Mouse (Mus musculus): ENCODE measurements around the gene Rap2a.
A peak's percentile ranks its signal among the peaks of the same experiment; 100 is the strongest.

The Rap2a gene

GRCm38 (mm10) chr14:120477982-120478568 lies at the start of gene Rap2a:
TSS of gene Rap2a (plus strand) at chr14:120478444.
- ATAC-seq (ENCODE audit: low TSS enrichment) = peak; percentile 68

- ATAC-seq (ENCODE audit: low TSS enrichment) = peak; percentile 87
These were observed 49.7 kb upstream of the Rap2a start for GRCm38 (mm10) chr14:120428497-120428896.

DNA sequence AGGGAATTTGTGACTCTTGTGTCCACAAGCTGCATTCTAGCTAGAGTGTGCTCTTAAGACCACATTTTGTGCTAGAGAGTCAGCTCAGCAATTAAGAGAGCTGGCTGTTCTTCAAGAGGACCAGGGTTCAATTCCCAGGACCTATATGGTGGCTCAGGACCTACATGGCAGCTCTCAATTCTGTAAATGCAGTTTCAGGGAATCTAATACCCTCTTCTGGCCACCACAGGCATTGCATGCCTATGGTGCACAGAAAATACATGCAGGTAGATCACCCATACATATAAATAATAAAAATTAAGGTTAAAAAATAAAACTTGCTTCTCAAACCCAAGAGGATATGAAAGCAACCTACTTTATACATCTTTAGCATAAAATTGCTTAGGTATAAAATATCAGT lies 45.5 kb upstream of the Rap2a start:
- no peak for ATAC-seq (ENCODE audit: low TSS enrichment)

DNA sequence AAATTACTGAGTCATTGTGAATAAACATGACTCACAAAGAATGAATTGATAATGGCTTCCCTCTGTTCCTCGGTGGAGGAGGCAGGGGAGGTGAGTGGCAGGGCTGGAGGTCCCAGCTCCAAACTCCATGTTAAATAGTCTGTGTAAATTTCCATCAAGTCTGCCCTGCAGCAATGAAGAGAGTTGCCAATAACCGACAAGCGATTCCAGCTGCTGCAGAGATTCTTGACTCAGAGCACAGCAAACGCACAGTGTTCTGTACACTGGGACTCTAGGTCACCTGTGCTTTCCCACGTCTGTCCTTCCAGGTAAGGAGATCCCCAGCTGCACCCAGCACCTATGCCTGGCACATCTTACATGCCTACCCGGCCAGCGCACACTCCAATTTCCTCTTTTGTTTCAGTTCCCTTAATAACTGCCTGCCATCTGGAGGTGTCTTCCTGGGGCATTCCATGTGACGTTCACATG lies 44.3 kb upstream of the Rap2a start:
- ATAC-seq (ENCODE audit: low TSS enrichment) = peak; percentile 53

DNA sequence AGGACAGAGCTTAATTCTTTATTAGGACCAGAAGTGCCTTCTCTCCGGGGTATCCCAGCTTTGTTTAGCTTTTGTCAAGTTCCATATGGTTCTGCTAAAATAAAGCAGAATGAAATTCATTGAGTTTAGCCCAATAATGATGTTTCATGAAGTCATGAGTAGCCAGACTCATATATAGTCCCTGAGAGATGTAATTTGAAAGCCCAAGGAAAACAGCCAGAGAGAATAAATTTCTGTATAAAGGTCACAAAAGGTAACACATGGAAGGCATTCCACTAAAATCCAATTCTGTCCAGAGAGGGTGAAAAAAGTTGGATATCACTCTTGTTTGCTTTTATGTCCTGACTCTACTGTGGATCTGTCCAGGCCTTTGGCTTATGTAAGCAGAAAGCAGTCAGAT lies 43.4 kb upstream of the Rap2a start:
- no peak for ATAC-seq (ENCODE audit: low TSS enrichment)

DNA sequence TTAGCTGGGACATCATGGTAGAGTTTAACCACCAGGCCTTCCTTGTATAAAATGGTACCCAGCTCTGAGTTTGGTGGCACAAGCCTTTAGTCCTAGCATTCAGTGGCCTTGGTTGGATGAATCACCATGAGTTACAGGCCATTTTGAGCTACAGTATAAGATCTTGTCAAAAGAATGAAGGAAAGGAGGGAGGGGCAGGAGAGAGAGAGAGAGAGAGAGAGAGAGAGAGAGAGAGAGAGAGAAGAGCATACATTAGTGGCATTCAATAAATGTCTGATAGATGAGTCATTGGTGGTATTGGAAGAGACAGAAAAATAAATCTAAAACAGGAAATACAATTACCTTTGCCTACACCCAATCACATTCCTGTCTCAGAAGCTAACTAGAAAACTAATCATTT lies 37.5 kb upstream of the Rap2a start:
- no peak for ATAC-seq (ENCODE audit: low TSS enrichment)

DNA sequence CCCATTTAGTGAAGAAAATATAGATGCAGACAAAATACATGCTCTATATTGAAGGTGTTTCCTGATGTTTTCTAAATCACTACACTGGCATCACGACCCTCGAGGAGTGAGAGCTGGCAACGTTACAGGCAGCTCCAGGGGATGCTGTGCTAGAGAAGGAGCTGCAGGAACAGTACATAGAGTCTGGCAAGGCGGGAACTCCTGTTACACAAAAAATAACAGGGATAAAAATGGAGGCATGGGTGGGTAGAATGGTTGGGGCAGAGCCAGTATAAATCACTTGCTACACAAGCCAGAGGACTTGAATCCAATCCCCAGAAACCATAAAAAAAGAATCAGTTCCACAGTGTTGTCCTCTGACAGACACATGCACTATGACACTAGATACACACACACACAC lies 37.0 kb upstream of the Rap2a start:
- peak; percentile 70 for ATAC-seq (ENCODE audit: low TSS enrichment)

DNA sequence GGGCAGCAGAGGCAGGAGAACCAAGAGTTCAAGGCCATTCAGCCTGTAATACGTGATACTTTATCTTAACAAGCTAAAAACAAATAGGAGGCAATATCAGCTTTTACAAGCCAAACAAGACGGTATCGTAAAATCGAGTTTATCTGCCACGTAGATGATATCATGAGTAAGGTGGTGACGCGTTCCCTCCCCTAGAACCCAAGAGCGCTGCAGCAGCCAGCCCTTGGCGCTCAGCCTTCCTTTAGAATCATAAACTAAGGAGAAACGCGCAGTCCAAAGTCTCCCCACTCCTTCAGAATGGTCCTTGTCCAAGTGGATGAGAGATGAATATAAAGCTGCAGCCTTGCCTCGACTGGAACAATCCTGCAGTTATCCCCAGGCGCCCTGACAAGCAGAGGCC lies 36.4 kb upstream of the Rap2a start:
- ATAC-seq (ENCODE audit: low TSS enrichment) = peak; percentile 35

- no peak for ATAC-seq (ENCODE audit: low TSS enrichment)
These were observed 24.0 kb upstream of the Rap2a start for GRCm38 (mm10) chr14:120454221-120454620.

DNA sequence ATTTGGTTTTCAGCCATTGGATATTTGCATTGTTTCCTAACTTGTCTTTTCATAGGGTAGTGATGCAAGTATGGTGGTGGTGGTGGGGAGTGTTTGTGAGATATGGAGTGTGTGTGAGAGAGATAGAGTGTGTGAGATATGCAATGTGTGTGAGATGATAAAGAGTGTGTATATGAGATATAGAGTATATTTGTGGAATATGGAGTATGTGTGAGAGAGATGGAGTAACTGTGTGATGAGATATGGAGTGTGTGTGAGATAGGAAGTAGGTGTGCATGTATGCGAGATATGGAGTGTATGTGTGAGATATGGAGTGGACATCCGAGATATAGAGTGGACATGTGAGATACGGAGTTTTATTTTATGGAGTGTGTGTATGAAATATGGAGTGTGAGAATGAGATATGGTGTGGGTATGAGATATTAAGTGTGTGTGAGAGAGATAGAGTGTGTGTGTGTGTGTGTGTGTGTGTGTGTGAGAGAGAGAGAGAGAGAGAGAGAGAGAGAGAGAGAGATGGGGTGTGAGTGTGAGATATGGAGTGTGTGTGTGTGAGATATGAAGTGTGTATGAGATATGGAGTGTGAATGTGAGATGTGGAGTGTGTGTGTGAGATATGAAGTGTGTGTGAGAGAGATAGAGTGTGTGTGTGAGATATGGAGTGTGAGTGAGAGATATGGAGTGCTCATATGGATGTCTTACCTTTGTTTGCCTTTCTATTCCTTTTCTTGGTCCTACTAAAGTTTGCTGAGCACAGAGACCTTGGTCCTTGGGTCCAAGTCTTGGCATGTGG lies 14.1 kb upstream of the Rap2a start:
- no peak for ATAC-seq (ENCODE audit: low TSS enrichment)

DNA sequence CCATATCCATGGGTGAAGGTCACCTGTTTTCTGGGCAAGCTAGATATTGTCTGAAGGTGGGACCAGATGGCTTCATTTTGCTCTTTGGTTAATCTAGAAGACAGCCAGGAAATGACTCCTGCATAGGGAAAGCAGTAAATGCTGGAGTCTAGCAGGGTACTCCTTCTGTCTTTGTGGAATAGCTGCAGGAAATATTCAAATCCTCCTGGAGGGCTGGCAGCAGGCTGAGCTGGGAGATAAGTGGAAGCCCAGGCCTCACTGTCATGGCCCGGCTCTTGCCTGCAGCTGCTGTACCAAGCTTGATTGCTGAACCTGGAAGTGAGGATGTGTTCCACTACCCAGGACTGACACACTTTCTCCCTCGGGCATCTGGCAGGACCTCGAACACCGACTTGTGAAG lies 11.4 kb upstream of the Rap2a start:
- no peak for ATAC-seq (ENCODE audit: low TSS enrichment)

GRCm38 (mm10) chr14:120469126-120469790 lies 9.0 kb upstream of the Rap2a start:
- ATAC-seq (ENCODE audit: low TSS enrichment) = no peak

- ATAC-seq (ENCODE audit: low TSS enrichment) = no peak
These were observed 2.0 kb upstream of the Rap2a start for GRCm38 (mm10) chr14:120476186-120476697.

DNA sequence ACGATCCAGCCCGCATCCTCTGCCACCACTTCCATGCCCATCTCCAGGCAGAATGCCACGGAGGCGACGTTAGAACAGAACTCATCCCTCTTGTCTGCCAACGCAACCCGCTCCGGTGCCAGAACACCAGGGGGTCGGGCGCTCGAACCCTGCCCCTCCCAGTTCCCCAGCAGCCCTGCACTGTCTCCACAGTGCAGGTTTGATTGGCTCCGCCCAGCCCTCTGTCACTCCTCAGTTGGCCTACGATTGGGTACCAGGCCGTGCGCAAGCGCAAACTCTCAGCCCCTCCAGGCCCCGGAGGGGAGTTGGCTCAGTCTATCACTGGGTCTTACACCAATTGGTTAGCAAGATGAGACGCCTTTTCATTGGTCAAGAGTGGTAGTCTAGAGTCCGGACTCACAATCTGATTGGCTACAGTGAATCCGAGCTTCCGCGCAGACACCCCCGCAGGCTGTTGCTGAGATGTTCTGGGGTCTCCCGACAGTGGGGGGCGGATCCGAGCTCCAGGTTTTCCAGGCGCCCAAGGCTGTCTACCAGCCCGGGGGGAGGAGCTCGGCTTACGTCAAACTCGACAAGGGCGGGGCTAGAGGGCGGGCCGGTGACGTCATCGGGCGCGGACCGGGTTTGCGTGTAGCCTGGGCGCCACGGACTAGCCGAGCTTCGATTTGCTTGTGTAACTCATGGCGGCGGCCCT lies 809 bp upstream of the Rap2a start:
- ATAC-seq (ENCODE audit: low TSS enrichment) = peak; percentile 76

DNA sequence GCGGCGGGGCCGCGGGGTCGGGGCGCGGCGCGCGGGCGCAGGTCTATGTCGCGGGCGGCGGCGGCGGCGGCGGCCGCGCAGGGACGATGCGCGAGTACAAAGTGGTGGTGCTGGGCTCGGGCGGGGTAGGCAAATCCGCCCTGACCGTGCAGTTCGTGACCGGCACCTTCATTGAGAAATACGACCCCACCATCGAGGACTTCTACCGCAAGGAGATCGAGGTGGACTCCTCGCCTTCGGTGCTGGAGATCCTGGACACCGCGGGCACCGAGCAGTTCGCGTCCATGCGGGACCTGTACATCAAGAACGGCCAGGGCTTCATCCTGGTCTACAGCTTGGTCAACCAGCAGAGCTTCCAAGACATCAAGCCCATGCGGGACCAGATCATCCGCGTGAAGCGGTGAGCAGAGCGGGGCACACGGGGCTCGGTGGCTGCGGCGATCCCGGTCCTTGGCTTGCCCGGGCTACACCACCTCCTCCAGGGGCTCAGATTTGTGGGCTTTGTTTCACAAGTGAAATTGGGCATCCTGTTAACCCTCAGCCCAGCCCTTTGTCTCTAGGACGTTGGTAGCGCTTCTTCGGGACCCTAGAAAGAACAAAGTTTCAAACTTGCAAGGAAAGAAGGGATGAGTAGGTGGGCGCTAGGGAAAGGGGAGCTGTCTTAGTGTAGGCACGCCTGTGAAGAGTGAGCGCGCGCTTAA lies 547 bp downstream of the Rap2a start:
- ATAC-seq (ENCODE audit: low TSS enrichment) = no peak

DNA sequence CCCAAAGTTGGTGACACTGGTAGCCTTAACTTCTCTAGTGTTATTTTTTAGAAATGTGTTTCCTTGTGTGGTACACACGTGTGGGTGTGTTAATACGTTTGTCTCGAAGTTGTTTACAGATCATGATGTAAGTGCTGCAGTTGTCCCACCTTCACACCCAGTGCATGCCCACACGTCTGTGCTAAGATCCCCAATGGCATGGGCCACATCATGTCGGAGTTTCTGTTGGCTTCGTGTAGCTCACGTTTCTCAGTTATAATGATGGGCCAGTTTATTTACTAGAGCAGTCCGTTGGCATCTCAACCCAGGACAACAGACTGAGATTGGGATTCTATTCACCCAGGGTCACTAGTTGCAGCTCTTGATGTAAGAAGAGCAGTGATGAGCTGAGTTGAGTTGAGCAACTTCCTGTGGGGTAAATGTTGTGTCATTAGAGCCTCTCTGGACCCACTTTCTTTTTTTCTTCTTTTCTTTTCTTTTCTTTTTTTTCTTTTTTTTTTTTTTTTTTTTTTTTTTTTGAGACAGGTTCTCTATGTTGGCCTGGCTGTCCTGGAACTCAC lies 2.2 kb downstream of the Rap2a start:
- ATAC-seq (ENCODE audit: low TSS enrichment) = no peak

- no peak for ATAC-seq (ENCODE audit: low TSS enrichment)
These were observed 2.7 kb downstream of the Rap2a start for GRCm38 (mm10) chr14:120480927-120481326.

DNA sequence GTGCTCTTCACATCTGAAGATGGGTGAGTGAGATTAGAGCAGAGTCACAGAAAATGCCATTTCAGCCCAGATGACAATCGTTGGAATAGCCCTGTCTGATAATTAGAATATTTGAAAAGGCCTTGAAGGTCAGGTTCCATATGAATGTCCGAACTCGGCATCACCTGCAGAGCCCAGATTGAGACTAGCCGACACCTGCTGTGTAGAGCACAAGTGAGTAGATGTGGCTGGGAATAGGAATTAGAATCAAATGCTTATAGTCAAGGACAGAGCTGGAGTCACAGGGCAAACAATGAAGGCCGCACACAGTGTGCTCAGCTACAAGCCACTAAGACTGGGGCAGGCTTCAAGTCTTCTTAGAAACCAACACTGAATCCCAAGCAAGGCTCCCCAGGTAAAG lies 6.3 kb downstream of the Rap2a start:
- ATAC-seq (ENCODE audit: low TSS enrichment) = no peak

DNA sequence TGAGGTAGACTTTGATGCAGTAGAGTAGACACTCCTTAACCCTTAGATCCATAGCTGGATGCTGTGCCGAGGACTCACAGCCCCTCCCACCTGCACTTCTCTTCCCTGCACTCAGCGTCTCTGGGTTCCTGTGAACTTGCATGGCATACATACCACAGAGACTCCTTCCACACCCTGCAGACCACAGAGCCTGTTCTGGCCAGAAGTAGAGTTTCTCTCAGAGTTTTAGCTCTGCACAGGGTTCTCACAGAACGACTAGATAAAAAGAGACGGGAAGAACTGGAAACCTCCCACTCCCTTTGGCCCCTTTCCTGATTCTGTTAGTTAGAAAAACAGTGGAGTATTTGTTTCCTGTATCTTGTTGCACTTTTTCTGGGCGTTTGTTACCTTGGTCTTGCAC lies 18.0 kb downstream of the Rap2a start:
- peak; percentile 35 for ATAC-seq (ENCODE audit: low TSS enrichment)

DNA sequence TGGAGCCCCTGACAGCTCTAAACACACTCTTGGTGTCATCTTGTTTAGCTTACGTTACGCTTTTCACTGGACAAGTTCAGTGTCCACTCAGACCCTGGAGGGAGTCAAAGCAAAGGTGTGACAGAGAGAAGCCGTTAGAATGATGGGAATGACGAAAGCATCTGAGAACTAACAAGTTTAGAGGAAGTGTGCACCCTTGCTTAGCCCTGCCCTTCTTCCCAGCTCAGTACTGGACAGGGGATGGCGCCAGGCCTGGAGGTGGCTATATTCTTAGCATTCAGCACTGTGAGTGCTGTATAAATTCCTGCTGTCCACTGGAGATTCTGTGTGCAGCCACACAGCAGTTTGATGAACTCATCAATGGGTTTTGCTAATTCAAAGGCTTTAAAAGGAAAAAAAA lies 18.6 kb downstream of the Rap2a start:
- no peak for ATAC-seq (ENCODE audit: low TSS enrichment)

GRCm38 (mm10) chr14:120499096-120499495 lies 20.9 kb downstream of the Rap2a start:
- ATAC-seq (ENCODE audit: low TSS enrichment) = no peak
